Mouse (Mus musculus): ENCODE data around the gene Rbfox3. TPM values are rescaled to one million over a fixed set of nuclear protein-coding genes. Genes with fewer than 3 reads are reported as not detected.
A peak's percentile ranks its signal among the peaks of the same experiment; 100 is the strongest.

The Rbfox3 gene
- total RNA-seq, 2 experiments from 2014 or later: 0.26 to 0.63 TPM

DNA sequence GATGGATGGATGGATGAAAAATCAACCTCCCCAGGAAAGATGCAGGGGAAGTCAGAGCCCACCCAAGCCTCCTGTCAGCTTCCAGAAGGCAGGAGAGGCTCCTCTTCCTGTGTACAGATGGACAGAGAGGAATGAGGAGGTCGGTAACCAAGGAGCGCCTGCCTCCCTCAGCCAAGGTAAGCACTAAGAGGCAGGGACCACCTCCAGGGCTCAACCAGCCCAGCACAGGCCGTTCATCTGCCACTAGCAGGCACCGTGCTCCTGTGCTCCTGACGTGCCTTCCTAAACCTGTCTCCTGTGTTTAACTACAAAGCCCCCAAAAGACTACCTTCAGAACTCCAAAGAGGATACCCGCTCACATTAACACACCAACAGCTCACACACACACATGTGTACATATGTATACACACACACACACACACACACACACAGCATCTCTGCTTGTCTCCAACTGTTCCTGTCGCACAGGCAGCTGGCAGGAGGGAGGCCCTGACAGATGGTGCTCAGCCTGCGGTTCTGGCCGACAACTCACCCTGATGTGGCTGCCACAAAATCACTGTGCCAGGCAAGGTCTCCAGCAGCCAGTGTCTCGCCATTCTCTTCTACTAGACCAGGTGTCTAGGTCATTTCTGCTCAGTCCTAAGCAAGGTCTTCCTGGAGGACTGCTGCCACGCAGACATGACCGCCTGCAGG is 151.0 kb downstream of the Rbfox3 start:
- DNase-seq: no peak

DNA sequence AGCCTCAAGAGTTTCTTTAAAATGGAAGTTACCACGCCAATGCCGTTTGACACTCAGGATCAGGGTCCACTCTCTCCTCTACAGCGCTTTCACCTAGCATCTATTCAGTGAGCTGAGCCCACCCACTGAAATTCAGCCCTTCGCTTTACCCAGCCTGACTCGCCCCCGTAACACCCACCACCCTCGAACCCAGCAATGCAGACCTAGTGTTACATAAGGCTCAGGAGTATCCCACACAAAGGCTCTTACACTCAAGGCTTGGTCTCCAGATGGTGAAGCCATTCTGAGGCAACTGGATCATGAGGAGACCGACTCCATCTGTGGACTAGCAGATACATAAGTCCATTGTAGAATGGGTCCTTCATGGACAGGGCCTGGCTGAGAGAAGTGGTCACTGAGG is 152.2 kb downstream of the Rbfox3 start:
- no peak for DNase-seq

- no peak for DNase-seq
Observed at GRCm38 (mm10) chr11:118758277-118758990, 153.0 kb downstream of the Rbfox3 start.

DNA sequence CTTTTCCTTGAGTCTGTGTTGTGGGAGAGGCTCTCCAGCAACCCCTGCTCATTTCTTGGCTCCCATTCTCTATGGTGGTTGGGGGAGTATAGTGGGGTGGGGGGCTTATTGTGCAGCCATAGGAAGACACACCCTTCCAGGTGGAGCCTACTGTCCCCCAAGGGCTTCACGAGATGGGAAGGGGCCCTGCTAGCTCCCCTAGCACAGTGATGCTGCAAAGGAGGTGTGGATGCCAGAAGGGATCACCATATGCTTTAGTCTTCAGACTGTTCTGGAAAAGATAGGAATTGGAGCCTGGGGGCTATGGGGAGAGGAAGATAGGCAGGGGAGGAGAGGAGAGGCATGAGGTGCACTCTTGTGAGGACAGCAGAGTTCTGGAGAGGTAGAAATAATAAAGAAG is 153.9 kb downstream of the Rbfox3 start:
- no peak for DNase-seq

DNA sequence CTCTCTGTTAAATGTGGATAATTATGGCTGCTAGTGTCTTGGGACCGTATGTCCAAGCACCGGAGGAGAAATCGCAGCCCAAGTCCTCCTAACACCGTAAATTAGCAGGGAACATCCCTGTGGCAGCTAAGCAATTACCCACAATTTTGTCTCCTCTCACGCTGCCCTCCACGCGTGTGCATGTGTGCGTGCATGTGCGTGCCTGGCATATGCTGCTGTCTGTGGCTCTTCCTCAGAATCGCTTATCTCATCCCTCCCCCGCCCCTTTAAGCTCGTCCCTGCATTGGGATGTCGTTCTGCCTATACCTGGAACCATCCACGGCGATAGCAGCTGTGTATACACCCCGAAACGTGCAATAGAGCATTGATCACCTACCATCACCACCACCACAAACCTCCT is 156.4 kb downstream of the Rbfox3 start:
- DNase-seq: no peak

- DNase-seq: no peak
Observed at GRCm38 (mm10) chr11:118754535-118754934, 156.9 kb downstream of the Rbfox3 start.

- DNase-seq: no peak
Observed at GRCm38 (mm10) chr11:118751879-118752616, 159.3 kb downstream of the Rbfox3 start.

DNA sequence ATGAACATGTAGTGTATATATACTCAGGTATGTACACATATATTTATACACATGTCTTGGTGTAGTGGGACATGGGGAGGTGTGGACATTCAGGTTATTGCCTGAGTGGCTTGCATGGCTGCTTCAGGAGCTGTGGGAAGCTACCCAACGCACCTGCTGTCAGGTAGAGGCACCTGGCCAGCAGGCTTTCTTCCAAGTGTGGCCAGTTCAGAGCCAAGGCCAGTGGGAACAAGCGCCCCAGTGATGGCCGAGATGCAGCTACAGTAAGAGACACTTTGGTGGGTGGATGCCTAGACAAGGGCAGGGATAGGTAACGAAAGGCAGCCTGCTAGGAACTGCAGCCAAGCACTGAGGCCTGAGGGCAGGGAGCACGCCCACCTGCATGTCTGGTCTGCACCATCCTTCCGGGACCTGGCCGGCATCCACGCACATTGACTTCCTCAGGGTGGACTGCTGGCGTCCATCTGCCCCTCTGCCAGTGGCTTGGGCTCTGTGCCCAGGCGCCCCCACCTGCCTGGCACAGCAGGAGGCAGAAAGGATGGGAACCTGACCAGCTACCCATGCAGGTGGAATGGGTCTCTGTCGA is 160.6 kb downstream of the Rbfox3 start:
- DNase-seq: no peak

DNA sequence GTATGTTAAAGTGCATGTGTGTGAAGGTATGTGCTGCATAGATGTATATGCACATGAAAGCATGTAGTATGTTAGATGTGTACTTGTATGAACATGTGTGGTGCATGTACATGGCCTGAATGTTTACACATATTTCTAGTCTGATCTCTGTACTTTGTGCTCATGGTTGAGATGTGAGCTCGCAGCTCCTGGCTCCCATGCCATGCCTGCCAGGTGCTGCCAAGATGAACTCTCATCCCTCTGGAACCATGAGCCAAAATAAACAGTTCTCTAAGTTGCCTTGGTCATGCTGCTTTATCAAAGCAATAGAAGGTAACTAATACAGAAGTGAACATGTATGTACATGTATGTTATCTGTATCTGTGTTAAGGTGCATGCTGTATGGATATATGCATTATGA is 161.9 kb downstream of the Rbfox3 start:
- no peak for DNase-seq

- DNase-seq: no peak
Observed at GRCm38 (mm10) chr11:118748622-118749021, 162.8 kb downstream of the Rbfox3 start.

DNA sequence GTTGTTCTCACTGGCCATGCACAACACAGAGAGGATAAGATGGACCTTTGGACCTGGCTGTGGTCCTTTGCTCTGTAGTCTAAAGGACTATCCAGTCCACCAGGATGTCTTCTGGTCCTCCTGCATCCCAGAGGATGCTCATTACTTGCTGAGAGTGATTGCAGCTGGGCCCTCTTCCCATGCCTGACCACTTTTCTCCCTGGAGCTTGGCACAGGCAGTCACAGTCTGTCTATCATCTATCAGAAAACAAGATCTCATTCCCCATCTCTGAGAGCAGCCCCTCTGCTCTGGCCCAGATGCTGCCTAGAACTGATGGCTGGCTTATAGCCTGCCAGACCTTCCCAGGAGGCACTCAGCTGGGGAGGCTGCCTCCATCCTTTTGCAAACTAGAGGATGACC is 166.1 kb downstream of the Rbfox3 start:
- no peak for DNase-seq

- DNase-seq: peak; percentile 56
Observed at GRCm38 (mm10) chr11:118744782-118745181, 166.6 kb downstream of the Rbfox3 start.

- DNase-seq: no peak
Observed at GRCm38 (mm10) chr11:118742762-118743161, 168.6 kb downstream of the Rbfox3 start.

GRCm38 (mm10) chr11:118741262-118741661 is 170.1 kb downstream of the Rbfox3 start:
- no peak for DNase-seq

DNA sequence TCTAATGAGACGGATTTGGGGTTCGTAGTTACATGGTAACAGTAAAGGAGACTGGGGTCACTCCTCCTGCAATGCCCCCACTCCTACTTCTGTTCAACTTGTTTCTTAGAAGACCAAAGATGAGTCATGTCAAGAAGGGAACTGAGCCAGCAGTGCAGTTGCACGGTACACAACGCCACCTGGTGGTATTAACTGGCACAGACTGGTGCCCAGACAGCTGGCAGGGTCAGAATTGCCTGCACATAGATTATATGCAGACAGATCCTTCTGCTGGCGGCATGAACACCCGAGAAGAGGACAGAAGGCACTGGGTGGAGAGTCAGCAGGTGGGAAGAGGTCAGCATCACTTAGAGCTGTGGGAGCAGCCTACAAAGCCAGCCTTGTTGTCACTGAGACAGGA is 171.4 kb downstream of the Rbfox3 start:
- peak; percentile 82 for DNase-seq

GRCm38 (mm10) chr11:118738855-118739832 is 172.3 kb downstream of the Rbfox3 start:
- peak; percentile 84 for DNase-seq

DNA sequence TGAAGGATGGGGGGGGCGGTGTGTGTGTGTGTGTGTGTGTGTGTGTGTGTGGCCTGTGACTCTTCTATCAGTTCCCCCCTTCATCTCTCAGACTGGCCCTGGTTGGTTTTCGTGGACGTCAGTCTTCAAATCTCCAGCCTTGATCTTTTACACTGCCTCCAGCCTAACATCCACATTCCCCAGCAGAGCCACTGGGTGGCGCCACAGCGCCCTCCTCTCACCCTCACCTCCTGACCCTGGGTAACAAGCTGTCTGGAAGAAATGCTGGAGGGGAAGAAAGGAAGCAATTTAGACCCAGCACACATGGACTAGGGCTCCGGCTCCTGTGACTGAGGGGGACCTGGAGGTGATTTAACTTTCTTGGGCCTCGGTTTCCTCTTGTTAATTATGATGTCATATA is 173.1 kb downstream of the Rbfox3 start:
- DNase-seq: no peak

- DNase-seq: no peak
Observed at GRCm38 (mm10) chr11:118737821-118738220, 173.6 kb downstream of the Rbfox3 start.

- no peak for DNase-seq
Observed at GRCm38 (mm10) chr11:118736993-118737392, 174.4 kb downstream of the Rbfox3 start.

- DNase-seq: no peak
Observed at GRCm38 (mm10) chr11:118731655-118732054, 179.7 kb downstream of the Rbfox3 start.

GRCm38 (mm10) chr11:118729373-118729772 is 182.0 kb downstream of the Rbfox3 start:
- peak; percentile 50 for DNase-seq

DNA sequence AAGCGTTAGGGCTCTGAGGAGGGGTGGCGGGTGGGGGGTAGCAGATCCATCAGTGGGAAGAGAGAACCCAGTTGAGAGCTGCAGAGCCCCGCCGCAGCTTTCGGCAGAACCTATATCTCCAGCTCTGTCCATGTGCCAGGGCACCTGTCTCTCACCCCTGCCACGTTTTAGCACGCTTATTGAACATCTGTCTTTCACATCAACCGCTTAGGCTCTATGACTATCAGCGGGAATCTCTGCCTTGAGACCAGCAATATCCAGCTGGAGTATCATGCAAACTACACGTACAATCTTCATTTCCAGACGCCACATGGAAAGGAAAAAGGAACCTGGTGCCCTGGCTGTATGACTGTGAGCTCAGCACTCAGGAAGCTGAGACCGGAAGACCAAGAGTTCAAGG is 182.6 kb downstream of the Rbfox3 start:
- DNase-seq: no peak
